Mouse (Mus musculus) embryo, embryonic 11.5 days (tissue): ENCODE results near the gene Sult1a1.

Experiments used
- DNase-seq: peaks from one replicate; pipeline ENCODE4 v3.0.0-alpha.2; 2012; ENCODE audit warnings: low read depth, low spot score

Sult1a1 gene

DNA sequence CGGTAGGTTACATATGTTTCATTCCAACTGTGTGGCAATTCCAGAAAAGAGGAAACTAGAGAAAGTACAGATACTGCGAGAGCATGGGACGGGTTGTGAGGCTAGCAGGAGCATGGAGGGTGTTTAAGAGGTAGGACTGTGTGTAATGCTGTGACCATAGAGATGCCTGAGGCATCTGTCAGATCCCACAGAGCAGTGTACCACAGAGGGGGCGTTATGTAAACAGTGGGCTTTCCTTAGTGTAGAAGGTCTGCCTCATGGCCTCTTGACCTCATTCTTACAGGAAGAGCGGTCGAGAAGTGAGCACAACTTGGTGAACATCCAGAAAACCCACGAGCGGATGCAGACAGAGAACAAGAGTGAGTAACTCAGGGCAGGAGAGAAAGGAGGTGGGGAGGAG lies 12.6 kb downstream of the Sult1a1 start:
- no peak for DNase-seq

DNA sequence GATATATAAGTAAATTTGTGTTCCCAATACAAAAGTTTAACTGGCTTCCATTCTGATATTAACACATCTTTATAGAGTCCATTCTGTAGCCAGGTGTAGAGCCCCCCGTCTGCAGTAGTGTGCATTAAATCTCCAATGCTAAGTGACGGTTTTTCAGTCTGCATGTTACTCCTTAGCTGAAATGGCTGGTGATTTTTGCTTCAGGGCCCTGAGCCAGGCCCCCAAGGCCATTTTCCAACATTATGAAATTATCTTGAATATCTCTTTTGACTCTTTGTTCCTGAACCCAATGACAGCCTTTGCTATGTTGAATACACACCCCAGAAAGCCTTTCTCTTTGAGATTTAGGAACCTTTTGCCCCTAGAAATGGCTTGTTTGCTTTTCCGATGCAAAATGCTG lies 16.5 kb downstream of the Sult1a1 start:
- no peak for DNase-seq

DNA sequence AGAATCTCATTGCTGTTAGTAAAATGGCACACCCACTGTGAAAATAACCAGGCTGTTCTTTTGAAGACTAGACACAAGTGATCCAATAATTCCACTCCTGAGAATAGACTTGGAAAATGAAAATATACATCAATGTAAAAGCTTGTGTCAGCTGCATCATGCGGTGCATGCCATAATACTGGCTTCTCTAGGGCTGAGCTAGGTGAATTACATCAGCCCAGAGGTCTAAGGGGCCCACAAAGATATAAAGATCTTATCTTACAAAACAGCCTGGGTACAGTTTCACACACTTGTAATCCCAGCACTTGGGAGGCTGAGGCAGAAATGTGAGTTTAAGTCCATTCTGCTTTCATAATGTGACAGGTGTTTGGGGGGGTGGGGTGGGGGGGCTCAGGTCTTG lies 18.7 kb downstream of the Sult1a1 start:
- DNase-seq = no peak

DNA sequence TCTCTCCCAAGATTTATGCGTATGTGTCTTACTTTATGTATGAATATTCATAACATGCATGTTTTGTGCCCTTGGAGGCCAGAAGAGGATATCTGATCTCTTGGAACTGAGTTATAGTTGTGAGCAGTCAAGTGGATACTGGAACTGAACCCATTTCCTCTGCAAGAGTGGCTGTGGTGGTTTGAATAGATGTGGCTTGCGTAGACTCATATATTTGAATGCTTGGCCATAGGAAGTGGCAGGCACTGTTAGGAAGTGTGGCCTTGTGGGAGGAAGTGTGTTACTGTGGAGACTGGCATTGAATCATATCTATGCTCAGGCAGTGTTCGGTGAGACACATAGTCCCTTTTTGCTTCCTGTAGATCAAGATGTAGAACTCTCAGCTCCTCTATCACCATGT lies 20.5 kb downstream of the Sult1a1 start:
- no peak for DNase-seq

DNA sequence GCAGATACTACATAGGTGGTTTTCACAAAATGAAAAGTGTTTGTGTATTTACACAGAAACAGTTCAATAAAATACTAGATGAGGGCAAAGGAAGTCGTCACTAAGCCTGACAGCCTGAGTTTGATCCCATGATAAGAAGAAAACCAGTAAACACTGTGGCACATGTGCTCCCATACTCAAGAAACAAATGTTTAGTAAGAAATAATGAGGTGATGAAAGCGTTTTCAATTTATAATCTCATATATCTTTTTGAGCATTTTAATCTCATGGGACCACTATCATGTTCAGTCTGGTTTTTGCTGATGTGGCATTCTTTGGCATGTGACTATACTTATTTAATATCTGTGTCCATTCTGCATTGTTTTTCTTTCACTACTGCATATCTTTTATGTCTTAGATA lies 22.2 kb downstream of the Sult1a1 start:
- no peak for DNase-seq

DNA sequence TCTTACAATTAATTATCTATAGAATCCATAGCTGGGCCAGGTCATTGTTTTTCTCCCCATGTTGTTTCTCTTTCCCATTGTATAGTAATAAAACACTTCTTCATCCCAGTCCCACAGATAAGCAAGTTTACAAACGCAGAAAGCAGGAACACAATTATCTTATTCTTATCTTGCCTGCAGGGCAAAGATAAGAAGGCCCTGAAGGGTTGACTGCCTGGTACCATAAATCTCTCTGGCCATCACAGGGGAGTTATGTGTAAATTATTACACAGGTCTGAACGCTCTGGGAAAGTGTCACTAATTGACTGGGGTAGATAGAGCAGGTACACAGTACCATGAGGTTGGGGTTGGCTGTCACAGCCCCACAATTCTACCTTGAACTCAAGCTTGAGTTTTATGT lies 25.4 kb downstream of the Sult1a1 start:
- no peak for DNase-seq

DNA sequence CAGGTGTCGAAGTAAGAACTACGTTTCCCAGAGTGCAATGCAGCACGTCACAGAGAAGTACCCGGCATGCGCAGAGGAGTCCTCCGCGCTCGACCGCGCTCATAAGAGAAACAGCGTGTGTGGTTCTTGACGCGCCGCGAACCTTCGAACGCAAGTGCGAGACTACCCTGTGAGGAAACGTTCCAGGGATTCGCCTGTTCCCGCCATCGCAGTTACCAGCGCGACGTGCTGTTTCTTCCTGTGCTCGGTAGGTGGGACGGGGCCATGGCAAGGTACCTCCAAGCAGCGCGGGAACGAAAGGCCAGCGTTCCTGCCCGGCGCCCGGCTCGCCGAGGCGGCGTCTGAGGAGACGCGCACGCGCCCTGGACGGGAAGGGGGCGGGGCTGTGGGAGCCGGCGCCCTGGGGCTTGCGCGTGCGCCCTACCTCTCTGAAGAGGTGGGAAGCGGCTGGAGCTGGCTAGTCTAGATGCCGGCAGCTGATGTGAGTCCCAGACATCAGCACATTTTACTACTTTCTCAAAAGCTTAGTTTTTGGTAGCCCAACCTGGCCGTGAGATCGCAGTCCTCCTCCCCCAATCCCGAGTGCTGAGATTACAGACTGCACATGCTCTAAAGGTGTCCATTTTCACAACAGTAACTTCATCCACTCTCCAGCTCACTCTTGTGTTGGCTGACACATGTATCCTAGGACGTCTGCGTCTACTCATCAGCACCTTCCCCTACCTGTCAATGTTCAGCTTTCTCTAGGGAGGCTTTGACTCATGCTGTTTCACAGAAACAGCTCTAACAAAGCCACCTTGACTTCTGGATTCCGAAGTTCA lies 26.8 kb downstream of the Sult1a1 start, which contains the start of gene Sgf29:
TSS of gene Sgf29 (plus strand) at position 79 of the 821 bp plus-strand sequence.
- peak; percentile 87 for DNase-seq

DNA sequence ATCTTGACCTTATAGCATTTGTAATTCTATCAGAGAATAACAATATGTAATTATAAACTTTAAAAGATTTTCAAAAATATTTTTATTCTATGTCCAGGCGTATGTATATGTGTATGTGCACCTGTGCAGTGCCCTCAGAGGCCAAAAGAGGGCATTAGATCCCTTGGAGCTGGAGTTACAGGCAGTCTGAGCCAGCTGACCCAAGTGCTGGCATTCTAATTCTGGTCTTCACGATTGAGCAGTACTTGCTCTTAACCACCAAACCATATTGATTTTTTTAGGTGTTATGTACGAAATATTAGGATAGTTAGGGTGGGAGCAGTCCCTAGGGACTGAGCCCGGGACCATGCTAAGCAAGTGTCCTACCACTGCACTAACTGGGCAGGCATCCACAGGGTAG lies 27.7 kb downstream of the Sult1a1 start:
- no peak for DNase-seq

DNA sequence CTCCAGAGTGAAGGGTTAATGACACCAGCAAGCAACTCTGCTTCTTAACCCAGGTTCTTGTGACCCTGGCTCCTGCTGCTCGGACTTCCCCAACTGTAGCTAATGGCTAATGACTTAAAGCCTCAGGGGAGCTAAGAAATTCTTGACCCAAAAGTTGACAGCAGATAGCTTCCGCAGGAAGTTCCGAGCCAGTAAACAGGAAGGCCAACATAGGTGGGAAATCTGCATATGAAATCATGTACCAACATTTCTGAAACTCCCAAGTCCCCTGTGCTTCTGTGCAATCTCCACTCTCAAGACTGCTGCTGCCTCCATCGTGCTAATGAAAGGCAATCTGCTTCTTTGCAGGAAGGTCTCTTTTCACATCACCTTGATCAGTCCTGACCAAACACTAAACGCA lies 30.5 kb downstream of the Sult1a1 start:
- DNase-seq = no peak

DNA sequence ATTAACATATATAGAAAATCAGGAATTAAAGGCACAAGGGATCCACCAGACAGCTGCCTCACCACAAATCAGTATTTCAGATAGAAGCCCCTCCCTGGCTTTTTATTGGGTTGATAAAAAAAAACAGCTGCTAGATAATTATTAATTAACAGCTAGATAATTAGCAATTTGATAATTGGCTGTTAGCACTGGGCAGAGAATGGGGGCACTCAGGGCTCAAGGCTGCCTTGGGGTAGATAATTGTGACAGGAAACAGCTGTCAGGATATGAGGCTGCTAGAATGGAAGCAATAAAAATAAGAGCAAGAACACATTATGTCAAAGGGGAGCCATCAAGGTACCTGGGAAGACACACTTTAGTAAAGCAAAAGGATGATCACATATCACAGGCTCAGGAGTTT lies 31.3 kb downstream of the Sult1a1 start:
- no peak for DNase-seq

DNA sequence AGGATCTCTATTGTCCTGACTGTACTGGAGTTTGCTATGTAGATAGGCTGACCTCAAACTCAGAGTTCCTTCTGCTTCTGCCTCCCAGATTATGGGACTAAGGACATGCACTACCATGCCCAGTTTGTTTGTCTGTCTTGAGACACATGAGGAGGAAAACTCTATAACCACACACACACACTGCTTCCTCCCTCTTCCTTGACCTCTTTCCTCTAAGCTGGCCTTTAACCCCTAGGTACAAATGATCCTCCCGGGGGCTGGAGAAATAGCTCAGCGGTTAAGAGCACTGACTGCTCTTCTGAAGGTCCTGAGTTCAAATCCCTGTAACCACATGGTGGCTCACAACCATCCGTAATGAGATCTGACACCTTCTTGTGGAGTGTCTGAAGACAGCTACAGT lies 31.9 kb downstream of the Sult1a1 start:
- no peak for DNase-seq

DNA sequence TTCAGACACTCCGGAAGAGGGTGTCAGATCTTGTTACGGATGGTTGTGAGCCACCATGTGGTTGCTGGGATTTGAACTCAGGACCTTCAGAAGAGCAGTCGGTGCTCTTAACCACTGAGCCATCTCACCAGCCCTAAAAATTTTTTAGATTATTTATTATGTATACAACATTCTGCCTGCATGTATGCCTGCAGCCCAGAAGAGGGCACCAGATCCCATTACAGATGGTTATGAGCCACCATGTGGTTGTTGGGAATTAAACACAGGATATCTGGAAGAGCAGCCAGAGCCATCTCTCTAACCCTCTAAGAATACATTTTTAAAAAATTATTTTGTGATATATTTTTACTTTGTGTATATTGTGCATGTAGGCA lies 33.0 kb downstream of the Sult1a1 start:
- peak; percentile 16 for DNase-seq

DNA sequence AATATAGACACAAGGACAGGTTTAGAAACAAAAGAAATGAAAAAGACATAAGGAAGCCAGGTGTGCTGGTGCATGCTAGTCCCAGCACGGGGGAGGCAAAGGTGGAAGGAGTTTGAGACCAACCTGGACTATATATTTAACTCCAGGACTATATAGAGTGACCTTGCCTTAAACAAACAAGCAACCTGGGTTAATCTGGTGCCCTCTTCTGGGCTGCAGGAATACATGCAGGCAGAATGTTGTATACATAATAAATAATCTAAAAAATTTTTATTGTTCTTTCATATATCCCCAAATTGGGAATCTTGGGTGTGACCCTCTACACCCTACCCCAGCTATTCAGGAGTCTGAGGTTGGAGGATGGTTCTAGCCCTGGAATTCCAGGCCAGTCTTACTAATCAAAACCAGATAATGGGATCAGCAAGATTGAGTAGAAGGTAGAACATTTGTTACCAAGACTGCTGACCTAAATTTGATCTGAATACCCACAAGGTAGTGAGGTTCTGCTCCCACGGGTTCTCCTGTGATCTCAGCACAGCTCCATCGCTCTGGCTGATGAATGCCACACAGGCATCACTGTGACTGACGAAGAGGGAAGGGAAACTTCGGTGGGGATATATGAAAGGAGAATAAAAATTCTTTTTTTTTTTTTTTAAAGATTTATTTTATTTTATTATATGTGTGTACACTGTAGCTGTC lies 33.5 kb downstream of the Sult1a1 start:
- DNase-seq = no peak

DNA sequence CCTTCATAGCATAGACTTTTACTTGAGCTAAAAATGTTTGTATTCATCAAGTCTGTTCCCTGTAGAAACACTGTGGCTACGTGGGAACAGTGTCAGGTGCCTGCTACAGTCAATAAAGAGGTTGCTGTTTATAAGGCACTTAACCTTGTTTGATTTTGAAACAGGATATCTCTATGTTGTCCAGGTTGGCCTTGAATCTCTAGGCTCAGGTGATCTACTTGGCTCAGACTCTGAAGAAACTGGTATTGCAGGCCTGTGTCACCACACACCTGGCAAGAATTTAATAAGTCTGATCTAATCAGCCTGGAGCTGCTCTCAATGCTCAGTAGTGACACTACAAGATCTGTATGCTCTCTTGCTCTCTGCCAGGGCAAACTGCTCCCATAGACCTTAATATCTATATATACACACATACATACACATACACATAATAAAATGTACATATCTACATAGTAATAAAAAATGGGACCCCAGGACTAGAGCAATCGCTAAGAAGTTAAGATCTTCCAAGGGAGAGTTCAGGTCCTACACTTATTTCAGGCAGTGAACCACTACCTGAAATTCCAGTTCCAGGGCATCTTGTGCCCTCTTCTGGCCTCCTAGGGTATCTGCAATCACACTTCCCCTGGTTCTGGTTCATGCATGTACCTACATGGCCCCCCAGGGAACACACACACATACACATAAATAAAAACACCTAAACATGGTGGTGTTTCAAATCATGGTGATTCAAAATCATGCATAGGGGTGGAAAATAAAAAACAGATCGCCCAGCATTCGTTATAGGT lies 39.3 kb downstream of the Sult1a1 start:
- peak; percentile 14 for DNase-seq

DNA sequence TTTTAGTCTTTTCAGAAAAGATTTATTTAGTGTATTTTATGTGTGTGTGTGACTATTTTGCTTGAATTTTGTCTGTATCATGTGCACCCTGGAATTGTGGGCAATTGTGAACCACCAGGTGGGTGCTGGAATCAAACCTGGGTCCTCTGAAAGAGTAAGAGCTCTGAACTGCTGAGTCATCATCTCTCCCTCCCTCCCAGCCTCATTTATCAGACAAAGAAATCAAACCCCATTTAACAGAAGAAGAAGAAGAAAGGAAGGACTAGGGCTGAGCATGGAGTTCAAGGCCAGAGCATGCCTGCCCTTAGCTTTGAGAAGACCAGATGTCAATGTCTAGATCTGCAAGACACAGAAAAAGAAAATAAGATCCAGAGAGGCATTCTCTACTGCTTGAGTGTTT lies 40.9 kb downstream of the Sult1a1 start:
- DNase-seq = no peak

DNA sequence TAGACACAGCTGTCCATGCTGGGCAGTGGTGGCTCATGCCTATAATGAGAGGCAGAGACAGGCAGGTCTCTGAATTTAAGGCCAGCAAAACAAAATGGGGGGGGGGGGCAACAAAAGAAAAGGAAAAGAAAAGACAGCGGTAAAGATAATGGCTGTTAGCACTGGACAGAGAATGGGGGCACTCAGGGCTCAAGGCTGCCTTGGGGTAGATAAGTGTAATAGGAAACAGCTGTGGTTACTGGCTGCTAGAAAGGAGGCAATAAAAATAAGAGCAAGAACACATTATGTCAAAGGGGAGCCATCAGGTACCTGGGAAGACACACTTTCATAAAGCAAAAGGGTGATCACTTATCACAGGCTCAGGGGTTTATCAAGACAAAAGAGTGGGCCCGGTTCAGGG lies 43.8 kb downstream of the Sult1a1 start:
- DNase-seq = no peak

DNA sequence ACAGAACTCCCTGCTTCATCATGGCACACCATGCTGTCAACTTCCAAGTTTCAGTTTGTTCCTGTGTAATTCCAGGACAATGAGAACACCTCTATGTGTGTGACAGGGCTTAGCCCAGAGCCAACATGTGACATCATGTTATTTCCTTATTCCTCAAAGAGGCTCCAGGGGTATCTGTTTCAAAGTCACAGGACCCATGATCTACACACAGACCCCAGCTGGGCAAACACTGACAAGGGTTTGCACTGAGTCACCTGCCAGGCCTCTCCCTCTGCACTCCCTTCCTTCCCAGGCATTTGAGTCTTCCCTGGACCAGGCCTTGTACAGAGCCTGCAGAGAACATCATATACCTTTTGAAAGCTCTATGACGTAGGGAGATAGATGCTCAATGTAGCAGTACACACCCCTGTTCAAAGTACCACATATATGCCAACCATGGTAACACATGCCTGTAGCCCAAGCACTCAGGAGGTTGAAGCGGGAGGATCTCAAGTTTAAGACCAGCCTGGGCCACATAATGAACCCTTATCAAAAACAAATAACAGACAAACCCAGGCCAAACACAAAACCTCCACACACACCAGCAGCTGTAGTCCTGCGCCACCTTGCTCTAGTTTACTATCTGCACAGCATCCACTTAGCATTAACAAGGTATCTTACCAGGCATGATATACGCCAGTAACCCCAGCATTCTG lies 45.3 kb downstream of the Sult1a1 start, which contains the start of gene Nupr1:
TSS of gene Nupr1 (minus strand) at position 38 of the 695 bp plus-strand sequence.
- no peak for DNase-seq

DNA sequence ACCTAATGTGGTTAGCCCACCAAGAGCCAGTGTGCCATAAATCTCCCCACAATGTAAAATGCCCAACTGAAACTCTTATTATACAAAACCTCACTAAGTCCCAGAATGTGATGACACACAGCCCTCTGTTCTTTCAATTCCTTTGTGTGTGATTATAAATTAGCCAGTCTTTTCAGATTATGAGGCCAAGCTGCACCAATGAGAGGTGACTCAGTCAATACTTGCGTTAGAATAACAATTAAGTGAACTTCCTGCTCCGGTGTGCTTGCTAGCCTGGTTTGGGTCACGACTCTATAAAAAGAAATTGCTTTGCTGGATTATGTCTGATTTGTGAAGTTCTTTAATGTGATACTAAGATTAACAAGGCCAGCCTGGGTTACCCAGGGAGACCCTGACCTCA lies 46.3 kb downstream of the Sult1a1 start:
- DNase-seq = no peak

DNA sequence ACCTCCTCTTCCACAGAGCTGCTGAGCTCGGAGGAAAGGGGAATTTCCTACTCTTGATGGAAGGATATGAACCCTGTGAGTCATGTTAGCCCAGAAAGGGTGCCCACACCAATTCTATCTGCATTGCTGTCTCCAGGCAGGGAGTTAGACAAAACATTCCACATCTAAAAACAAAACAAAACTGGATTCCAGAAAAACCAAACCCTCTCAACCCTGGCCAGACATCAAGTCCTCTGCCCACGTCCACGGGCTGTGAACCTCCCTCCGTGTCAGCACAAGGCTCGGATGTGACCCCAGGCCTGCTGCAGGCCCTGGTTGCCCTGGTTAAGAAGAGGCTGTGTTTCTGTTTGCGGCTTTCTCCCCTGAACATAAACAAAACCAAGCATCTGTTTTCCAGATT lies 48.1 kb downstream of the Sult1a1 start:
- DNase-seq = no peak

DNA sequence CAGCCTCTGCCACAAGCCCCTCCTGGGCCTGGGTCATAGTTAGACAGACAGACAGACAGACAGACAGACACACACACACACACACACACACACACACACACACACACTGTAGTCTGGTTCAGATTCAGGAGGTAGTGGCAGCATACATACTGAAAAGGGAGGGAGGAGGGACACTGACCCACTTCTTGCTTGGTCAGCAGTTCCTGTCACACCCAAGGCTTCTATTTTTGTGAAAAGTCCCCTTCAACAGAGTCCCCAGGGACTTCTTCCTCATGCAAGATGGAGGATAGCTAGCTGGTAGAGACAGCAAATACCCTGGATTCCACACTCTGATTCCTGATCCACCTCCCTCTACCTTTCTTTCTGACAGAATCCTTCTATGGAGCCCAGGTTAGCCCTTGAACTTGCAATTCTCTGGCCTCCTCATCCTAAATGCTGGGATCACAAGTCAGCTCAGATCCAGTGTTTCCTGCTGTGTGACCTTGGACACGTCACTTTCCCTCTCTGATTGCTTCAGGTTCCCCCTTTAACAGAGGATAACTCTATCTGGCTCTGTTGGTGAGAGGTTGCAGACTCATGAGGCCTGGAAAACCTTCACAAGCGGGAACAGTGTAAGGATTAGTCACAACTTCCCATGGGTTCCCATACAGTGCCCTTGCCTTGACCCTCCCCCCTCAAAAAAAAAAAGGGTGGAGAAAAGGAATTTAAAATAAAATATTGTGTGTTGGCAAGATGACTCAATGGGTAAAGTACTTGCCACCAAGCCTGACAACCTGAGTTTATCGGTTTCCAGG lies 50.2 kb downstream of the Sult1a1 start:
- no peak for DNase-seq

DNA sequence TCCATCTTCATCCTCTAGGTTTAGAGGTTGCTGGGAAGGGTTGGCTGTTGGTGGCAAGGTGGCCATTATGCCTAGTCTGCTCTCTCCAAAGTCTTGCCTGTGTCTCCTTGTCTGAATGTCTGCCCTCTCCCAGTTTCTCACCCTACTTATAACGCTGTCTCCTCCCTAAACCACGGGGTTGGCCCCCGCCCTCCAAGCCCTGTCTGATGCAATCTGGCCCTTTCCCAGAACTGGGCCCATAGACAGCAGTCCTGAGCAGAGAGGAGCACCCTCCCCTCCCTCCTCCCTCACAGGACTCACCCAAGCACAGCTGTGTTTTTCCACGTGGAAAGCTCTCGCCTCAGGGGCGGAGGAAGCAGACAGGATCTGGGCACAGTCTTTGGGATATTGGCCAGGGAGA lies 50.9 kb downstream of the Sult1a1 start:
- no peak for DNase-seq
